Mouse (Mus musculus) 3T3-L1 (cell line): ENCODE measurements at regions not wholly inside any gene's neighbourhood (a gene's known extent, or its start where the extent isn't known, plus 50 kb on each side); places are given as distances from the start of the nearest gene placed in this dataset.
"Not testable (repeated sequence)": the region's sequence is repeated elsewhere in the genome, so short reads cannot be mapped to it uniquely, and the experiment has no call there.

ENCODE experiments used
- DNase-seq: peaks from one replicate; pipeline ENCODE4 v3.0.0-alpha.2; 2015; ENCODE audit warnings: low read depth, low spot score

DNA sequence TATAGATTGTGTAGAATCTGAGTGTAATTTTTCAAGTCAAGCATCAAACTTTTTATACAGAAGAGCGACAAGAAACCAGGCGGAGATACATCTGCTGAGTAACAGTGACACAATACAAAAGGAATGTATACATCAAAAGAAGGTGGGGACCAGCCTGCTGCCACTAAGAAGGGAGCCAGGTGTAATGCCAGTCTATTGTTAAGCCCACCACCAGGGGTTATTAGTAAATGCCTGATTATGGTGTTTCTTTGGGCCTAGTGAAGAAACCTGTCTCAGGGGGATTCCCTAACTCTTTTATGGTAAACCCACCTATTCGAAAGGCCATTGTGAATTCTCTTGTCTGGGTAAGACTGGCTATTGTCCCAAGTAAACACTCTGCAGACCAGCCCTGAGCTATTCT, 126.3 kb upstream of the Thpo start:
- not testable (repeated sequence) for DNase-seq

DNA sequence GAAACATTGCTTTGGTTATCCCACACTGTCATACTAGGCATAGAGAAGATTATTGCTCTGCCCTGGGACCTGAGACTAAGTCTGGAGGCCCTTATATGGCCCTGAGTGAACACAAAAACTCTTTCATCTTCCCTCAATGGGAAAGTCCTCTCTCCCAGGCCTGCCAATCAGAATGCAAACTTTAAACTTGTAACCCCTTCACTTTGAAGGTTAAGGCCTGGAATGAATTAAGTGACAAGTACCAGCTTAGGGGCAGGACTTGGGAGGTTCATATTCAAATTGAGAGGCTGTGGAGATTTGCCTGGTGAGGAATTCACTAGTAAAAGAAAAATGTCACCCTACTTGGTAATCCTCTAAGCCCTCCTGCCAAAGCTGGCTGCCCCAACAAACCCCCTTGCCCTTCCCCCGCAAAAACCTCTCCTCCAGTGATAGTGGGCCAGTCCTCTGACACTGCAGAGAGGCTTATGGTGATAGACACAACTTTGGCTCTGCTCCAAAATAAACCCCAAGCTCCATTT, 120.4 kb upstream of the Thpo start:
- DNase-seq = no peak

DNA sequence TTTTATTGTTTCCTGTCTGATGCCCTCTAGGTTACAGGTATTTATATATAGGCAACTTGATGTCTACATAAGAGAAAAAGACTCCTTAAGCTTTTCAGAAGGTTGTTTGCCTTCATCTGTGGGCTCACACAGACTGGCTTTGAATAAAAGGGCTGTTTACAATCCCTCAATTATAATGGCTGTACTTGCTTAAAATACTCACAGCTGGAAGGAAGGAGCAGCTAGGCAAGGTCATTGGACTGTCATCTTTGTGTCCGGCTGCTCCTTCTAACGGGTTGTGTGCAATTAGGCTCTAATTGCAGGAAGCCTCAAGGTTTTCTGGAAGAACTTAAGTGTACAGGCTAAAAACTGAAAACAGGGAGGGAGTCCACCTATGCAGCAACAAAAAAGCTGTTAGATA, 103.8 kb upstream of the Thpo start:
- DNase-seq = no peak

DNA sequence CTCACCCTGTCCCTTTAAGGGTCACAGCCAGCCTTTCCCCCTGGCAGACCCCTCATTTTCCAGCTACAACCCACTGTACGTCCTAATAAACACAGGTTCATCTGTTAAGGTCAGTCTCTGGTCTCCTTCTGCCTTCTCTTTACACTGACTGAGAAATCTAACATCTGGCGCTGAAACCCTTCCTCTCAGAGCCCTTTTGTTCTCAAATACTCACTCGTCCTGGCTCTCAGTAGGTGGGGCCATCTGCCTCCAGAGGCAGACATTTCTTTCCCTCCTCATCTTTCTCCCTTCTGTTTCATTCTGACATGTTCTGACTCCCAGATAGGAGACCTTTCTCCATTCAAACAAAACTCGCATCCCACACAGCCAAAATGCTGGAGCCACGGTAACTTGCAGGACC, 102.6 kb upstream of the Thpo start:
- no peak for DNase-seq

DNA sequence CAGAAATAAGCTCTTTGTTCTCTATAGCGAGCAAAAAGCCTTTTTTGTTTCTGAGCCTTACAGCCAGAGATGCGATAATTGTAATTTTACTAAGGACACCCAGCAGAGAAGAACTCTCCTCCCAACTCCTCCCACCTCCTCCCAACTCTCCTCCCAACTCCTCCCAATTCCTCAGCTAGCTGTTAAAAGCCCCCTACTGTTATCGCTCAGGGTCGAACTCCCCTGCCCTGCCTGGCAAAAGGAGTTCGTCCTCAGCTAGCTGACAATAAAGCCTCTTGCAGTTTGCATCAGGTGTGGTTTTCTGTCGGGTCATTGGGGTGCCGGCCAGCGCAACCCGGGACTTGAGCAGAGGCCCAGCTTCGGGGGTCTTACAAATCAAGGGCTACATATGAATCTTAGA, 99.5 kb upstream of the Thpo start:
- not testable (repeated sequence) for DNase-seq

DNA sequence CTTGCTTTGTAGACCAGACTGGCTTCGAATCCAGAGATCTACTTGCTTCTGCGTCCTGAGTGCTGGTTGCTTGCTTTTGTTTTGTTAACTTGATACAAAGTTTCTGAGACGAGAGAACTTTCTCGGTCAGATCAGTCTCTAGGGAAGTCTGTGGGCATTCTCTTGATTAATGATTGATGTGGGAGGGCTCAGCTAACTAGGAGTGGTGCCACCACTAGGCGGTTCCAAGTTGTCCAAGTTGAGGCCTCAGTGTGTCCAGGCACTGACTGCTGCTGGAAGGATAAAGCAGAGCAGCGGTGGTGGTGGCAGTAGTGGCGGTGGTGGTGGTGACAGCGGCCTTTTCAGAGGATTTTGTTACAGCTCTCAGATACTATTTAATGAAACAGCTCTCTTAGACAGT, 99.0 kb upstream of the Thpo start:
- DNase-seq = no peak

DNA sequence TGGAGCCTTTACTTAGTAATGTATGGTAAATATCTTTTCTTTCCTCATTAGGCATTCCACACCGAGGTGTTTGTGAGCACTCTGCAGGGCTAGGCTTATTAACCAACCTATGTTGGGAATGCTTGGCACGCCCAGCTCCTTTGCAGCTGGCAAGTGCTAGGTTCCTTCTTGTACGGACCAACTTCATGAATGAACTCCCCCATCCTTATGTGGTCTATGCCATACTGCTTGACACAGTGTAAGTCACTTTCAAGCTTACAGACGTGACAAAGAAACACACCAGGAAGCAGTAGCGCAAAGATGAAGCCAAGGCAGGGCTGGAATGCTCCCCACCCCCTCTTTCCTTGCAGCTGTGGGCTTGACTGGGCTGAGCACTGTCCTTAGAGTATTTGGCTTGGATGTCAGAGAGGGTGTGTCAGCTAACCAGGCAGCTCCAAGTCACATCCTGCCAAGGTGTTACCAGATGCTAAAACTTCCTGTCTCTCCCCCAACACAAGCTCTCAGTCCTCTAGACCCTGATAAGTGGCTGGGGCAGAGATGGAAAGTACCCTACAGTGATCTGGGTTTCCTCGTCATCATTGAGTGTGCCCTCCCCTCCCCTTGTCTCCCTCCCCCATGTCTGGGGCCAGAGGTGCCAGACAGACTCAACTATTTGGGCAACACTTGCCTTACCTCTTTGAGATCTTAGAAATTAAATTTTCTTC, 95.6 kb upstream of the Thpo start:
- peak; percentile 37 for DNase-seq

DNA sequence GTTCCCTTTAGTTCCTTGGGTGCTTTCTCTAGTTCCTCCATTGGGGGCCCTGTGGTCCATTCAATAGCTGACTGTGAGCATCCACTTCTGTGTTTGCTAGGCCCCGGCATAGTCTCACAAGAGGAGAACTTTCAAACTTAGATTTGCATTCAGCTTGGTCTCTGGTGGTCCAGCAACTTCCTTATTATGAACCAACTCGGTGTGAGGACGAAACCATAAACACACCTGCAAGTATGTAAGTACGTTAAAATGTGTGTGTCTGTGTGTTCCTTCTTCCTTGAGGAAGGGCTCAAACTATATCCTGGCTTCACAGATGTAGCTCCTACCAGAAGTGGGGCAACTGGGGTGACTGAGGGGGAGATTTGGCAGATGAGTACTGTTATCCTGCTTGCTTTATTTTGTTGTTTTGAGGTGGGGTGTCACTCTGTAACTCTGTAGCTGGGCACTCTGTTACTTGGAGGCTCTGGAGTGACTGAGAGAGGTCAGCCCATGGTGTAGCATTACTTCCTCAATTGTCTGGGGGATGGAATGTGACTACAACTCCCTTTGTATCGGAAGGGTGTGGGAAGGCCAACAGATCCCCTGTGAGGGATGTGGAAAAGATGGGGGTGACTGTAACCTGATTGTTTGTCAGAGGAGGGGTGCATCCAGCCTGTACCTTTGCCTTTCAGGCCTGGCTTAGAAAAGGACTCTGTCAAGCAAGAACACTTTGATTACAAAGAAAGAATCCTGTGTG, 94.9 kb upstream of the Thpo start:
- no peak for DNase-seq

DNA sequence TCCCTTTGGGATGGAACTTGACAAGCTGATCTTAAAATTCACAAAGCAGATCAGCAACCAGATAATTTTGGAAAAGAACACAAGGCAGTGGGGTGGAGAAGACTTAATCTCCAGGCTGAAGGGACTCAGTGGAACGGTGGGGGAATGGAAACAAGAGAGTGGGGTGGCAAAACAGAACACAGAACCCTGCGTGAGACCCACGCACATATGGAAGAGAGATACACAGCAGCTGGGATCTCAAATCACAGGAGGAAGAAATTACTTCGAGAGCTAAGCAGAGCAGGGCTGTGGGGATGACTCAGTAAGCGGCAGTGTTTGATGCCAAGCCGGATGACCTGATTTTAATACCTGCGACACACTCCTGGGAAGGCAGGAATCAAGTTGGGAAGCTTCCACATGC, 89.9 kb upstream of the Thpo start:
- DNase-seq = no peak

DNA sequence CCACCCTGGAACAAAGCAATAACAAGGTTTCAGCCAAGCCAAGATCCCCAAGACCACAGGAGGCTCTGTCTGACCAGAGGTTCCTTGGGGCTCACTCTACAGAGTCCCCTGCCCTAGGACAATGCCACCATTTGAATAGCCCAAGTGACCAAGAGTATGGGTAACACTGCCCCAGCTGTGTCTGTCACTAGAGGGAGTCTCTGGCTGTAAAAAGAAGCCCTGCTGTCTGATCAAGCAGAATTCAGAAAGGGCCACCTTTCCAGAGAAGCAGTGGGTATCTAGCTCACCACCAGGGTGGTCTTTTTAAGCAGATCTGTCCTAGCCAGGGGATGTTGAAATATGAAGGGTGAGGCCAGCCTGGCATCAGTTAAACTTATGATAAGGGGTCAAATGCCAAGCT, 86.6 kb upstream of the Thpo start:
- no peak for DNase-seq

DNA sequence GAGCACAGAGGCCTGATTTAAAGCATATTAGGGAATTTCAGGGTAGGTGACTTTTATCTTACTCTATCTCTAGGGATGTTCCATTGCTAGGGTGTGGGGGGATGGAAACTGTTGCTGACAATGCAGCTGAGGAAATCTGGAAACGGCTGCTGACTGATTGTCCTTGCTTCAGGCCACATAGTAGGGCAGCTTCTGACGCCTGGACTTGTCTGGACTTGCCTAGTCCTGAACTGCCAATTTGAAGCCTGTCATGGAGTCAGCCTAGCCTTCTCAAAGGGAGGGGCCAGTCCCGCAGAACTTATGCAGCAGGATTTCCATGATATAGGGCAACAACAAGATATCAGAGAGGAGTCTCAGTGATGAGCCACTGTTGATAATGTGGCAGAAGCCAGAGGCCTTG, 85.3 kb upstream of the Thpo start:
- no peak for DNase-seq

DNA sequence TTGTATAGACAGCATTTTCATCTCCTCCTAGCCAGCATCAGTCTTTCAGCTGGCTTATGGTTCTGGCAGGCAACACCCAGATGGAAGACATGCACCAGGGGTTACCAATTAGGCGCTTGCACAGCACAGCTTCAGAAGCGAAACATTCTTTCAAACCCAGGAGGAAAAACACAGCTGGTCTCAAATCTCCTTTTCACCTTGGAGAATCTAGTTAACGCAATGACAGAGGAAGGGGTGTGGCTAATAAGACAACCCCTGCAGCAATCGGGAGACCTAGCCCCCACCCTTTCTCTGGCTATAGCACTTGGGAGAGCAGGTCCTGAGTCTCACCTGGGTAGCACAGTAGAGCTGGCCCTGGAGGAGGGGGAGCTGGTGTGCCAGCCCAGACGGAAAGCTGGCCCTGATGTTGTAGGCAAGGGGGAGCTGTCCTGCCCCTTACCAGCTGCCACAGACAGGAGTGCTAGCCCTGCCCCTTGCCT, 84.4 kb upstream of the Thpo start:
- DNase-seq = no peak

DNA sequence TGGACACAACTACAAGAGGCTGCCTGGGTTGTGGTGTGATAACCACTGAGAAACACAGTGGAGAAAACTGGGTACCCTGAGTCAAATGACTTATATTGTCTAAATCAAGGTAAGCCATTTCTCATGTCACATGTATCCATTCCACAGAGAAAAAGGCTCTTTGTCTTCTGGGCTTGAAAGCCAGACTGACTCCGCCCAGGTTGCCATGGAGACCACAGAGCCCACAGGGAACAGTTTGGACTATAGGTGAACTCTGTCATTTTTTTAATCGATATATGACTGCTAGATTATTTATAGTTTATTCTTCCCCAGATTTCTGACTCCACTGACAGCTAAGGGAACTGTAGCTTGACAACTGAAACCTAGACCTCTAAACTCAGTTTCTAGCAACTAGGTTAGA, 80.7 kb upstream of the Thpo start:
- no peak for DNase-seq

DNA sequence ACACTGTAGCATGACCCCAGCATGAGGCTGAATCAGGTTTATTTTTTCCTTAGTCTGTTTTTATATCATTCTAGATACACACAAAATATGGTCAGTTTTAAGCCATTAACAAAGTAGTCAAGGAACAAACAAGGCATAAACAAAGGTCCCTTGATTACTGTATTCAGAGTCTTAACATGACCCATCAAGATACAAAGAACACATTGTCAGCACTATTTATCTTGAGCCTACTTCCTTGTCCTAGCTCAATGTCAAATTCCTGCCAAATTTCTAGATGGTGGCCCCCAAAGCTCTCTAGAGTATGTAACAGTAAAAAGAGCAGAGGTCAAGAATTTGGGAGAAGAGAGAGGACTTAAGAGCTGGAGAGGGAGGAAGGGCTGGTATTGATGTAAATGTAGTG, 79.9 kb upstream of the Thpo start:
- DNase-seq = no peak

DNA sequence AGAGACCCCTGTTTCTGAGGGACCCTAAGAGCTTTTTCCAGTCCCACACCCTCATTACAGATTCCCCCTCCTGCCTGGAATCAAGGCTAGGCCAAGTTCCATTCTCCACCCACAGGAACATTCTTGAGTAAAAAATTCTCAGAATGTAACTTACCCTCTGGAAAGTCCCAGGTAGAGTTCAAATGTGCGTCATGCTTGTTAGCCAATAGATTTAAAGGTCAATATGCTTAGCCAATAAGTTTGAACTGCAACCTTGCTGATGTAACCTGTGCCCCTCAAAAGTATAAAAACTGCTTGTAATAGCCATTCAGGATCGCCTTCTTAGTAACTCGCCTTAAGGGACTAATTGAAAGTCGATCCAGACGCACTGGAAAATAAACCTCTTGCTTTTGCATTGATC, 77.7 kb upstream of the Thpo start:
- DNase-seq = not testable (repeated sequence)

DNA sequence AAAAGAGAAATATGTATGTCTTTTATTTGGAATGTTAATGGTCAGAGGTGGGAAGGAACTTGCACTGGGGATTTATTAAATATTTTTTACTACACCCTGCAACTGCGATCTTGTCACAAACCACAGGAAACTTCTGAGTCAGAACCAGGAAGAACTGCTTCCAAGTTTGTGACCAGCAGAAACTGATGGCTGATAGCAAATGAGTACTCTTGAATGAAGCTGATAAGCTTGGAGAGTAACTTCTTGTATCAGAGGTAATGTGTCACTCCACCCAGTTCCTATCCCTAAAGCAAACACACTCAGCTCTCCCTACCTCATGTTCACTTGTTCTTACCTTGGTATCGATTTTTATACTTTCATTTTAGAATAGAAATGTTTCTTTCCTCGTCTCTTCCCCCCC, 76.0 kb upstream of the Thpo start:
- DNase-seq = no peak

DNA sequence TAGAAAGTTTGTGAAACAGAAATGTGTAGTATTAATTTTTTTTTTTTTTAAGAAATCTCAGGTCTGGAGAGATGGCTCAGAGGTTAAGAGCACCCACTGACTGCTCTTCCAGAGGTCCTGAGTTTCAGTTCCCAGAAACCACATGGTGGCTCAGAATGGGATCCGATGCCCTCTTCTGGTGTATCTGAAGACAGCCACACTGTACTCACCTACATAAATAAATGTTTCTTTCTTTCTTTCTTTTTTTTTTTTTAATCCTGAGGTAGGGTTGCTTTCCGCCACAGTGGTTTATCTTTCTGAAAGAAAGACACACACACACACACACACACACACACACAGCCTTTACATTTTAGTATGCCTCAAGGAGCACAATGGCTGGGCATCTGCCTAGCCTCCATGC, 74.0 kb upstream of the Thpo start:
- peak; percentile 22 for DNase-seq

DNA sequence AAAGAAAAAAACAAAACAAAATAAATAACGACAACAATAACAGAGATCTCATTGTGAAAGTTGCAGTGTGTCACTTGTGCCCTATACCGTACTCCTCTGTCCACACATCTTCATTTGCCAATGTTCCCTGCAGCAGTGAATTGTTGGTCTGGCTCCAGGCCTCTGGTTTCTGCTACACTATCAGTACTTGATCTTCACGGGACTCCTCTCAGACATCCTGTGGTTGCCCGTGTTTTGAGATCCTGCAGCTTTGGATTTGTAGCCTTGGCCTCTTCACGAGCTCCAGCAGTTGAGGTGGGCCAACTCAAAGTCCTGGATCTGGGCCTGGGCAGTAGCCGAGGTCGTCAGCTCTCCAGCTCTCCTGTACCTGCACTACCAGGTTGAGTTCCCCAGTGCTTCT, 72.4 kb upstream of the Thpo start:
- DNase-seq = no peak

DNA sequence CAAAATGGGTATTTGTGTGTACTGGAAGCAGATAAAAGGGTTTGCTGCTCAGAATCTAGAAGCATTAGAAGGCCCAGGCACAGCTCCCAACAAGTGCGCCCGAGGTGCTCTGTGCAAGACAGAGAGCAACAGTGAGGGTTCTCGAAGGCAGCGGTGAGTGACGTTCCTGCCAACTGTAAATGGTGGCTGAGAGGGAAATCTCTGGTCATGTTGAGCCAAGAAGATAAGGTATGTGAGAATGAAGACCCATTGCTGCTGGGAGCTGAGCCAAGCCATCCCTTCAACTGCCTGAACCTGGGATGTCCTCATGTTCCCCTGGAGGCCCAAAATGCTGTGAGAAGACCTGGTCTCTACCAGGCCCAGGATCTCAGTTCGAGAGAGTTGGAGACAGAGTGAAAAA, 71.5 kb upstream of the Thpo start:
- no peak for DNase-seq

DNA sequence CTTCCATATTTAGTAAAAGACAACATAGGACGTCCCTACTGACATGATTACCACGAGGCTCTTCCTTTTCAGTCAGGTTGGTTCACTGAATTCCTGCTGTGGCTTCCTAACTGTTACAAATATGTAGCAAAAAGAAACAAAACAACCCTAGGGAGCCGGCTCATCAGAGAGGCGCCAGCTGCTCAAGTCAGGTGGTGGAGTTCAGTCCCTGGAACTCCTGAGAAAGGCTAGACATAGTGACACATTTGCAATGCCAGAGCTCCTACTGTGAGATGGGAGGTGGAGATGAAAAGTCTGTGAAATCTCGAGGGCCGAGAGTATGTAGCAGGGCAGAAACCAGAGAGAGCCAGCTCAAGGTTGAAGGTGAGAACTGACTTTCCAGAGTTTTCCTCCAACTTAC, 70.8 kb upstream of the Thpo start:
- DNase-seq = no peak

DNA sequence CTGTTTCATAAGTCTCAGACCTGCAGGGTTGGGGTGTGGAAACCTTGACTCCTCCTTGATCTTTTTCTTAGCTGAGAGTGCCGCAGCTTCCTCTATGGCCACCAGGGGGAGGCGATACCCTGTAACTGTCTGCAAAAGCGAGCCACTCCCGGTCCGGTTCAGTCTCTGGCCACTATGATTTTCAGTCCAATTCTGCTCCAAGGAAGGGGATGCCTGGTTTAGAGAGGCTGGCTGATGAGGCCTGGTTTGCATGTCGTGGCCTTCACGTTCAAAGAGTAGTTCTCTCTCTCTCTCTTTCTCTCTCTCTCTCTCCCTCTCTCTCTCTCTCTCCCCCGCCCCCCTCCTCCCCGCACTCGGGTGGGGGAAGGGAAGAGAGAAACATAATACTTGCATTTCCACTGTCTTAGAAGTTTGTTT, 70.3 kb upstream of the Thpo start:
- peak; percentile 90 for DNase-seq

DNA sequence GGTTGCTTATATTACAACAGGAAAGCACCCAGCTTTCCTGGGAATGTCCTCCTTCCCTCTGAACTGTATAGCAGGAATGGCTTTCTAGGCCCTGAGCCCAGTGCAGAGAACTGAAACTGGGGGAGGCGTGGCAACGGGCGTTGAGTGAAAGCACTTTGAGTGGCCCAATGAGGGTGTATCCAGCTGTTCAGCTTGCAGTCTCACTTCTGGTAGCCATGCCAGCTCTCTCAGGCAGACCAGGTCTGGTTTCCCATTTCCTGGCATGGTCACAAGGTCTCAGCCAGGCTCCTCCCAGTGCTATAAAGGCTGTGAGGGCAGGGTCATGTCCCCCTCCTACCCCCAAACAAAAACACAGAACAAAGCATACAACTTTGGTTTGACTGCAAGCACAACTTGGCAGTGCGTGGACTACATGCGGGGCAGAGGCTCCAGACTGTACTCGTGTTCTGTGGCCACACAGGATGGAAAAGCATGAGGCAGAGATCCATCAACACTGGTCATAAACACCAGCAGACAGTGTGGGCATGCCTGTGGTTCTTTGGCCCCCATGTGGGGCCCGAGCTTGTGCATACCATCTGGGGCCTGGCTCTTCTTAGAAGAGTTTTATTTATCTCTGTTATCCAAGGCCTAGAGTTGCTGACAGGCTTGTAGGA, 69.1 kb upstream of the Thpo start:
- DNase-seq = peak; percentile 20

DNA sequence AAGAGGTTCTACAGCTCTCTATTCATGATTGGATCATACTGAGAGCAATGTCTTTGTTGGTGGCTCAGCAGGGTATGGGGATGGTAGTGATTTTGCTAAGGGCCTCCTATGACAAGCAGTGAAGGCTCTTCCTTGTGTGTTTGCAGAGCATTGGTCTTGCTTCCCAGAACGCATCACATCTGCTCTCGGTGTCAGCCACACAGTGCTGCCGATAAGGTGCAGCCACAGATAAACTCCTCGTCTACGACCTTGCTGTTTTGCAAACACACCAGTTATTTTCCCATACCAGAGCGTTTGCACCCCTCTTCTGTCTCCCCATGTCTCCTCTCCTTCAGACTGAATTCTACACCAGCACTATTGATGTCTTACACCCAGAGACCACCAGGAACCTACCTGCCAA, 68.4 kb upstream of the Thpo start:
- DNase-seq = no peak
